ENCODE assay signal across 23 mouse cellular contexts in the genomic region with DNA sequence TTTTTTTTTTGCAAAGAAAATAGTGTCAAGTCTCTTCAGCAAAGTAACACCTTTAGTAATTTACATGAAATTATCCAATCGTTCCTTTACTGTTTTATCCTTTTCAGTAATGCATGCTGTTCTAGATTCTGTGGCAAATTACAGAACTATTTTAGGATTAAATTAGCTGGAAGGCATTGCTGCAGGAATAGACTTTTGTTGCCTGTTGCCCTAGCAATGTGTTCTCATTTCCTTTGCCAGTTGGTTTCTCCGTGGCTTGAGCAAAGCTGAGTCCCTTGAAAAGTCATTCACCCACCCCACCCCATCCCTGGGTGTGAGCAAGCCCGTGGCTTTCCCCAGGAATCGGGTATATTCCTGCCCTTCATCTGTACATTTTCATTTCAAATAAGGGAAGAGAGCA.
A peak's percentile ranks its signal among the peaks of the same experiment; 100 is the strongest.
DNase-seq lines count a peak whose midpoint lies in the region; ATAC-seq and TF ChIP-seq lines count a peak whose summit lies in the region.
"Had no signal": no experiment of that assay in that cellular context is flagged by ENCODE, and none has a peak within 500 bp of the region (broad histone marks: within the 10 kb centered on the region; RNA-seq: fewer than 3 reads in every experiment).

No protein-coding gene starts in this region.

- intact Hi-C loops in left cerebral cortex, adult 2 months (cut with DNase I) = no loop called here

- no peak for DNase-seq in frontal cortex, postnatal 25 days (ENCODE audit: low spot score in 2 of 2)
- DNase-seq in right cerebral cortex, adult 18-20 months = peak; percentile 37
- DNase-seq in right cerebral cortex, postnatal 25 days = no peak
- DNase-seq in left cerebral cortex, adult 2 months (ENCODE audit: extremely low spot score in 1 of 2, low spot score in 2 of 2) = peak in 1 of 2 experiments; percentile 15
- DNase-seq in limb, embryonic 10.5 days (ENCODE audit: low spot score) = no peak
- no peak for DNase-seq in forebrain, embryonic 10.5 days (ENCODE audit: extremely low spot score, low spot score)
- DNase-seq: adrenal gland, postnatal 36 days; cerebellum, adult 11-12 months; cerebellum, postnatal 10 days; gastrocnemius, adult 2 months; kidney, adult 11 months; kidney, postnatal 36 days; lung, adult 2 months; lung, postnatal 14 days; thymus, adult 2 months; thymus, postnatal 4 days had no signal

- H3K27me3 ChIP-seq in limb, embryonic 10.5 days (ENCODE audit: low read depth, poor library complexity, severe bottlenecking) = no peaks in the 10 kb centered on the region
- no peaks in the 10 kb centered on the region for H3K27me3 ChIP-seq in forebrain, embryonic 10.5 days (ENCODE audit: poor library complexity, severe bottlenecking)
- H3K27me3 ChIP-seq: hindbrain, embryonic 12.5 days; kidney, embryonic 15.5 days; limb, embryonic 13.5 days; liver, embryonic 12.5 days had no signal

- H3K4me3 ChIP-seq in left cerebral cortex, adult 2 months = no peak overlapping the region
- no peak overlapping the region for H3K4me3 ChIP-seq in limb, embryonic 10.5 days
- H3K4me3 ChIP-seq in forebrain, embryonic 10.5 days = no peak overlapping the region
- H3K4me3 ChIP-seq: embryonic facial prominence, embryonic 10.5 days; gastrocnemius, adult 2 months; hindbrain, embryonic 12.5 days; kidney, embryonic 15.5 days; limb, embryonic 13.5 days; liver, embryonic 12.5 days had no signal

- H3K27ac ChIP-seq in left cerebral cortex, adult 2 months = peak overlapping the region; percentile 16; the same call in 1 of the 2 replicates
- H3K27ac ChIP-seq in limb, embryonic 10.5 days = no peak overlapping the region
- no peak overlapping the region for H3K27ac ChIP-seq in forebrain, embryonic 10.5 days
- H3K27ac ChIP-seq: embryonic facial prominence, embryonic 10.5 days; gastrocnemius, adult 2 months; hindbrain, embryonic 12.5 days; kidney, embryonic 15.5 days; limb, embryonic 13.5 days; liver, embryonic 12.5 days had no signal

- no peaks in the 10 kb centered on the region for H3K36me3 ChIP-seq in limb, embryonic 10.5 days
- no peaks in the 10 kb centered on the region for H3K36me3 ChIP-seq in forebrain, embryonic 10.5 days (replicated peaks)
- H3K36me3 ChIP-seq: embryonic facial prominence, embryonic 10.5 days; hindbrain, embryonic 12.5 days; kidney, embryonic 15.5 days; limb, embryonic 13.5 days; liver, embryonic 12.5 days had no signal

- ATAC-seq in frontal cortex, adult (ENCODE audit: low TSS enrichment) = peak; percentile 72
- ATAC-seq: CD4-positive, CD25-positive, alpha-beta regulatory T cell, adult 4 months; liver, embryonic 12.5 days had no signal

- 78% methylated on average over 4 of the region's 4 CpGs for WGBS in limb, embryonic 10.5 days
- 86% methylated on average over 4 of the region's 4 CpGs for WGBS in forebrain, embryonic 10.5 days

- no peak for TF ChIP-seq CTCF in left cerebral cortex, adult 2 months (IDR thresholded peaks at IDR 0.05)

- no peaks in the 10 kb centered on the region for H3K4me1 ChIP-seq in limb, embryonic 10.5 days
- H3K4me1 ChIP-seq in forebrain, embryonic 10.5 days = no peaks in the 10 kb centered on the region
- H3K4me1 ChIP-seq: embryonic facial prominence, embryonic 10.5 days; hindbrain, embryonic 12.5 days; kidney, embryonic 15.5 days; limb, embryonic 13.5 days; liver, embryonic 12.5 days had no signal

- no peaks in the 10 kb centered on the region for H3K9me3 ChIP-seq in limb, embryonic 10.5 days (replicated peaks)
- H3K9me3 ChIP-seq in forebrain, embryonic 10.5 days = no peaks in the 10 kb centered on the region
- H3K9me3 ChIP-seq: embryonic facial prominence, embryonic 10.5 days; hindbrain, embryonic 12.5 days; kidney, embryonic 15.5 days; limb, embryonic 13.5 days; liver, embryonic 12.5 days had no signal
